ENCODE assay signal across 8 mouse cellular contexts in genomic region chr13:55329109-55329682, GRCm38 (mm10). TPM values are rescaled to one million over a fixed set of nuclear protein-coding genes. Genes with fewer than 3 reads are reported as not detected.
A peak's percentile ranks its signal among the peaks of the same experiment; 100 is the strongest.
DNase-seq lines count a peak whose midpoint lies in the region; ATAC-seq and TF ChIP-seq lines count a peak whose summit lies in the region.

No protein-coding gene starts in this region.

- H3K36me3 ChIP-seq in testis, adult 2 months (ENCODE audit: control insufficient read depth, insufficient read depth, low read length), result no peaks in the 10 kb centered on the region
- peaks cover 40% of the 10 kb centered on the region for H3K36me3 ChIP-seq in liver, embryonic 12.5 days

- H3K4me2 ChIP-seq in liver, embryonic 12.5 days, result peak overlapping the region; percentile 78

- ATAC-seq in granulocyte monocyte progenitor cell, adult 5-6 weeks (replicated peaks; ENCODE audit: poor library complexity, severe bottlenecking), result 0 out of 2 replicates have a peak, but pooled peaks have one; percentile 4
- peak; percentile 35 for ATAC-seq in liver, embryonic 12.5 days

- no peaks in the 10 kb centered on the region for H3K27me3 ChIP-seq in testis, adult 2 months (ENCODE audit: control insufficient read depth, insufficient read depth, low read length)
- 0 out of 2 replicates have a peak, but pooled peaks cover 13% of the 10 kb centered on the region for H3K27me3 ChIP-seq in liver, embryonic 12.5 days (replicated peaks)

- peaks cover 14% of the 10 kb centered on the region for H3K4me1 ChIP-seq in testis, adult 2 months (ENCODE audit: control insufficient read depth, insufficient read depth, low read length)
- H3K4me1 ChIP-seq in liver, embryonic 12.5 days, result peaks cover 60% of the 10 kb centered on the region

- peak; percentile 48 for DNase-seq in cerebellum, adult 9-10 months
- DNase-seq in cerebellum, adult 11 months, result no peak
- DNase-seq in testis, postnatal 14 days (ENCODE audit: low spot score), result no peak
- DNase-seq in right cerebral cortex, postnatal 4 days, result peak; percentile 62
- no peak for DNase-seq in urinary bladder, postnatal 36 days (ENCODE audit: low spot score in 2 of 2)

- no peak overlapping the region for H3K27ac ChIP-seq in testis, adult 2 months (ENCODE audit: control insufficient read depth, insufficient read depth, low read depth, low read length)
- peak overlapping the region; percentile 92 for H3K27ac ChIP-seq in liver, embryonic 12.5 days

- H3K9me3 ChIP-seq in liver, embryonic 12.5 days (replicated peaks), result no peaks in the 10 kb centered on the region

- WGBS in liver, embryonic 12.5 days (ENCODE audit: insufficient replicate concordance), result under 1% methylated on average over 29 of the region's 29 CpGs

- H3K4me3 ChIP-seq in testis, adult 2 months (ENCODE audit: control insufficient read depth, low read depth, low read length), result peak overlapping the region; percentile 72
- H3K4me3 ChIP-seq in liver, embryonic 12.5 days, result peak overlapping the region; percentile 77

- peak overlapping the region; percentile 84 for H3K9ac ChIP-seq in liver, embryonic 12.5 days

- no peak for TF ChIP-seq POLR2A in testis, adult 2 months (IDR thresholded peaks at IDR 0.05; ENCODE audit: control insufficient read depth, low read depth, low read length)

- TF ChIP-seq CTCF in testis, adult 2 months (IDR thresholded peaks at IDR 0.05; ENCODE audit: control insufficient read depth, insufficient read depth, insufficient replicate concordance, low read depth, low read length), result no peak

RNA-seq across cellular contexts. Expression of gene Mxd3, which starts 0.4 kb away (rescaled TPM):
- 2.3 and 2.4 TPM in 2 replicates for polyA plus RNA-seq in testis, adult 2 months (2012; rRNA removed)
- 1.3 and 2.0 TPM in 2 replicates for total RNA-seq in granulocyte monocyte progenitor cell, adult 5-6 weeks (2014; fragmentation: Nextera tagmentation)
- total RNA-seq in granulocyte monocyte progenitor cell, adult 5-6 weeks (2017), result 3.8 and 4.7 TPM in 2 replicates
- 18.5 and 19.7 TPM in 2 replicates for polyA plus RNA-seq in liver, embryonic 12.5 days (2016; fragmentation: Nextera tagmentation; extraction: Ambion mirVana)

RNA-seq across cellular contexts. Expression of gene Rab24, which starts 7.5 kb away (rescaled TPM):
- polyA plus RNA-seq in testis, adult 2 months (2012; rRNA removed), result 33.4 and 37.0 TPM in 2 replicates
- total RNA-seq in granulocyte monocyte progenitor cell, adult 5-6 weeks (2014; fragmentation: Nextera tagmentation), result 87.6 and 100 TPM in 2 replicates
- total RNA-seq in granulocyte monocyte progenitor cell, adult 5-6 weeks (2017), result 34.3 and 37.4 TPM in 2 replicates
- polyA plus RNA-seq in liver, embryonic 12.5 days (2016; fragmentation: Nextera tagmentation; extraction: Ambion mirVana), result 57.6 and 64.1 TPM in 2 replicates

RNA-seq across cellular contexts. Expression of gene Prelid1, which starts 8.9 kb away (rescaled TPM):
- polyA plus RNA-seq in testis, adult 2 months (2012; rRNA removed), result 32.7 and 40.0 TPM in 2 replicates
- 248 and 296 TPM in 2 replicates for total RNA-seq in granulocyte monocyte progenitor cell, adult 5-6 weeks (2014; fragmentation: Nextera tagmentation)
- total RNA-seq in granulocyte monocyte progenitor cell, adult 5-6 weeks (2017), result 111 and 115 TPM in 2 replicates
- polyA plus RNA-seq in liver, embryonic 12.5 days (2016; fragmentation: Nextera tagmentation; extraction: Ambion mirVana), result 290 and 318 TPM in 2 replicates

RNA-seq across cellular contexts. Expression of gene Lman2, which starts 33.4 kb away (rescaled TPM):
- polyA plus RNA-seq in testis, adult 2 months (2012; rRNA removed), result 43.7 and 44.8 TPM in 2 replicates
- total RNA-seq in granulocyte monocyte progenitor cell, adult 5-6 weeks (2014; fragmentation: Nextera tagmentation), result 150 and 177 TPM in 2 replicates
- 128 and 145 TPM in 2 replicates for total RNA-seq in granulocyte monocyte progenitor cell, adult 5-6 weeks (2017)
- 85.4 and 87.9 TPM in 2 replicates for polyA plus RNA-seq in liver, embryonic 12.5 days (2016; fragmentation: Nextera tagmentation; extraction: Ambion mirVana)

RNA-seq across cellular contexts. Expression of gene Rgs14, which starts 40.3 kb away (rescaled TPM):
- polyA plus RNA-seq in testis, adult 2 months (2012; rRNA removed), result 0.10 and 0.14 TPM in 2 replicates
- 12.8 and 16.4 TPM in 2 replicates for total RNA-seq in granulocyte monocyte progenitor cell, adult 5-6 weeks (2014; fragmentation: Nextera tagmentation)
- total RNA-seq in granulocyte monocyte progenitor cell, adult 5-6 weeks (2017), result 7.0 and 8.8 TPM in 2 replicates
- polyA plus RNA-seq in liver, embryonic 12.5 days (2016; fragmentation: Nextera tagmentation; extraction: Ambion mirVana), result 1.9 and 2.5 TPM in 2 replicates

Comparison
In these comparisons a context has a peak if more than half of its experiments do, and no peak if none do; other contexts are left out.
1. DNase-seq: peak in cerebellum, adult 9-10 months (single experiment) and right cerebral cortex, postnatal 4 days (single experiment); none in cerebellum, adult 11 months (single experiment), testis, postnatal 14 days (single experiment) and urinary bladder, postnatal 36 days (0 of 2).